Mouse (Mus musculus) layer of hippocampus, postnatal 25 days (tissue): Measurements from ENCODE around the gene Gngt2. TPM values are rescaled to one million over a fixed set of nuclear protein-coding genes. Genes with fewer than 3 reads are reported as not detected.

Experiments
- DNase-seq, 2 experiments: peaks; one replicate each; pipeline ENCODE4 v3.0.0; 2022; ENCODE audit warnings: mixed read lengths in 2 of 2, low spot score in 1 of 2; ENCODE audit errors: extremely low spot score in 1 of 2
- total RNA-seq, 2 experiments: library from RNA; stranded (reverse); gene quantifications; 2 replicates each; pipeline ENCODE4 v1.2.3; 2021

Gene Gngt2
- total RNA-seq, 2 experiments from 2014 or later, result 3.3 to 3.8 TPM

DNA sequence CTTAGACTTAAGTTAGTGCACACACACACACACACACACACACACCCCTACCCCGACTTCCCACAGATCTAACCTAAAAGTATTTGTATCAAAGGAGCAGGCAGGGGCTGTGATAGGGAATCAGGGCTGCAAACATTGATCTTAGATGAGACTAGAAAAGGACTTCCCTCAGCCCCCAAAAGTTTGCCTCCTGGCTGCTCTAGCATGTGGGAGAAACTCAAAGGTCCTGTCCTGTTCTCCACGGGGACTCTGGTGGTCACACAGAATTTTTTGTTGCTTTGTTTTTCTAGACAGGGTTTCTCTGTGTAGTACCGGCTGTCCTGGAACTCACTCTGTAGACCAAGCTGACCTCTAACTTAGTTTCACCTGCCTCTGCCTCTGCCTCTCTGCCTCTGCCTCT is 11.4 kb upstream of the Gngt2 start:
- no peak for DNase-seq

DNA sequence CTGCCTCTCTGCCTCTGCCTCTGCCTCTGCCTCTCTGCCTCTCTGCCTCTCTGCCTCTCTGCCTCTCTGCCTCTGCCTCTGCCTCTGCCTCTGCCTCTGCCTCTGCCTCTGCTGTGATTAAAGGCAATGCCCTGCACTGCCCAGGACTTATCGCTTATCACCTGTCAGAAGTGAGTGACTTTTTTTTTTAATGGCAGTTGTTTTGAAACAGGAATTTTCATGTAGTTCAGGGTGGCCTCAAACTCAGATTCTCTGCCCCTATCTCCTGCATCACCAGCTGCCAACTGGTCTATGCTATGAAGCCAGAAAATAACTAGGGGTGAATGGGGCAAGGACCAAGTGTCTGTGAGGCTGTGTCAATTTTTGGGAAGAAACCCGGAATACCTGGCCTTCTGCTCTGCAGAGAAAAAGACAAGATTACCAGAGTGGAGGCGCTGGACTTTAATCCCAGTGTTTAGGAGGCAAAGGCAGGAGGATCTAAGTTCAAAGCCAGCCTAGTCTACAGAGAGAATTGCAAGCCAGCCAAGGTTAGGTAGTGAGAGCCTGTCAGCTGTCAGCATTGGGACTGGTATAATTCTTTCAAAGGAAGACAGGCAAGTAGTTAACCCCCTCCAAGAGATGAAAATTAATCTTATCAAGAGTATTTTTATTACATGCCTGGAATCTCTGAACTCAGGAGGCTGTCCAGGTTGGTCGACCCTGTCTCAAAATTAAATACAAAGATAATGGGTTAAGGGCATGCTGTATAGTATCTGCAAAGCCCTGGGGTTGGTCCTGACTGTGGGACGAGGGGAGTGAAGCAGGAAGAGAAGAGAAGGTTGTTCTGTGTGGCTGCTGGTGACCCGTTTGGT is 10.5 kb upstream of the Gngt2 start:
- DNase-seq, result no peak

DNA sequence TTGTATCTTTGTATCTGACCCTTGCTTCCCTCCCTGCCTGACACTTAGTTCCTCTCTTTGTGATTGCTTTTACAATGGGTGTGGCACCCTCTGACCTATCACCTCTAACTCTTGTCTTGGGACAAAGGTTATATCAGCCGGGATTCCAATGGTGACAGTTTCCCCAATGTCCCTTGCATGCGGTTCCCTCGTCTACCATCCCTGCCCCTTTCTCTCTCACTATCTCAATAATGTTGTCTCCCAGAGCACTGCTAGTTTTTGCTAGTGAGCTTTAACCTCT is 9.9 kb upstream of the Gngt2 start:
- no peak for DNase-seq

DNA sequence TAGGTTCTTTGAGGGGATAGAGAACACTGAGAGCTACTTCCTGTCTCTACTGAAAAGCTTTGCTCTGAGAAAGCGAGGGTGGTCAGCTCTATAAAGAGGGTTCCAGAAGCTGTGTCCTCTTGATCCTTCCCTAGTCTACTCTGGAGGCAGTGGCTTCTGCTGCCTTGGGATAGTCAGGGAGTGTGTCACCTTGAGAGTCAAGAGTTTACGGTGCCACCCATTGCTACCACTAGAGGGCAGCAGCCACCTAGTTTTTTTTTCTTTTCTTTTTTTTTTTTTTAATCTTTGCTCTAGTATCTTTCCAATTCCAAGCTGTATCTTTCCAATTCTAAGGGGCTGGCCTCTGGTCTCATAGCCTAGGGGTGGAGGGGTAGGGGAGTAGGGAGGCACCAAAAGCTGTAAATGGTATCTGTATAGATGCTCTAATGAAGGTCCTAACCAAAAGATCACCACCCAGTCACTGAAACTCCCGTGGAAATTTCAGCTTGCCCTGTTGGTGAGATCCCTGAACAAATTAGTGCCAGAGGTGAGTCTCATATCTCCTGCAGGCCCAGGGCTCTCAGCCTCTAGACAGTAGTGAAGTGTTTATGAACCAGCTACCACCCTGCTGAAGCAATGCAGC is 9.4 kb upstream of the Gngt2 start:
- DNase-seq, result peak; percentile 43 to 76

DNA sequence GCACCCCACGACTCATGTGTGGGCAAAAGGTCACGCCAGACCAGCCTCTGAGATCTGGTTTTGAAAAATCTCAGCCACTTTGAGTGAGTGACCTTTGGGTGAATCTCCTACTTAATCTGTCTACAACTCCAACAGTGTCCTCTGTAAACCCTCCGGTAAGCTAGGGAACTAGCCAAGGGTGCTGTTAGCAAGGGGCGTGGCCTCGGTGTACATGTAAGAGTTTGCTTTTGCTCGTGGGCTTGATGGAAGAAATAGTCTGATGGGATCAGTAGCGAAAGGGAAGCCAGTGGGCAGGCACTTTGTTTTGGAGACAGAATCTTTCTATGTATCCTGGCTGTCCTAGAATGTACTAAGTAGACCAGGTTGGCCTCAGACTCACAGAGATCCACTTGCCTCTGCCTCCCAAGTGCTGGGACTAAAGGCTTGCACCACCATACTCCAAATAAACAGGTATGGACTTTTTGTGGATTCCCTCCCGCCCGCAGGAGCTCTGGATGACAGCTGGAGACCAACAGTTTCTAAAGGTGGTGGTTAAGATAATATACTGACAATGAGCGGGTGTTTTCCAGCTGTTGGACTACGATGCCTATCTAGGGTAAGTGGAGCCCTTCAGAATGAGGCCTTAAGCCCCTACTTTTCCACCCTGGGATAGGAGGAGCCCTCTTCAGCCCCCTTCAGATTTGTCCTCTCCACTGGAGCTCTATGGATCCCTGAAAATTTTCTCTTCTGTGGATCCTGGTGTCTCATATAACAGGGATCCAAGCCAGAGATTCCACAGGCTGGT is 8.6 kb upstream of the Gngt2 start:
- DNase-seq, result no peak

DNA sequence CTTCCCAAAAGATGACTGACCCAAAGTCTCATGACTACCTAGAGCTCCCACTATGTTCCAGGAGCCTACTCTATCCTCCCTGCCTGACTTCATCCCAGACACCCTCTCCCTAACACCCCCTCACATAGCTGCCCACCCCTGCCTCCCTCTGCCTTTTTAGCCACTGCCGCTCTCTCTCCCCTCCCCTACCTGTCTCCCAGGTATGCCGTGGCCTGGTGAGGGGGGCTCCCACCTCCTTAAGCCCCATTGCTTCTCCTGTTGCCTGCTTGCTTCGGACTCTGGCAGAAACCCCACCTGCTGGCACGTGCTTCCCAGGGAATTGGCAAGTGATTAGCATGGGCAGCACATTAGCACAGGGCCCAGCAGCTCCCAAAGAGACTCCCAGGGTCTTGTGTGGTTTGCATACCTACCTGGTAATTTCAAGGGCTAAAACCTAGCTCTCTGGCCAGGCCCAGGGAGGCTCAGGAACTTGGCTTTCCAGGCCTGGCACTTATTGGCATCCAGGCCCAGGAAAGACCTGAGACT is 7.4 kb upstream of the Gngt2 start:
- no peak for DNase-seq

DNA sequence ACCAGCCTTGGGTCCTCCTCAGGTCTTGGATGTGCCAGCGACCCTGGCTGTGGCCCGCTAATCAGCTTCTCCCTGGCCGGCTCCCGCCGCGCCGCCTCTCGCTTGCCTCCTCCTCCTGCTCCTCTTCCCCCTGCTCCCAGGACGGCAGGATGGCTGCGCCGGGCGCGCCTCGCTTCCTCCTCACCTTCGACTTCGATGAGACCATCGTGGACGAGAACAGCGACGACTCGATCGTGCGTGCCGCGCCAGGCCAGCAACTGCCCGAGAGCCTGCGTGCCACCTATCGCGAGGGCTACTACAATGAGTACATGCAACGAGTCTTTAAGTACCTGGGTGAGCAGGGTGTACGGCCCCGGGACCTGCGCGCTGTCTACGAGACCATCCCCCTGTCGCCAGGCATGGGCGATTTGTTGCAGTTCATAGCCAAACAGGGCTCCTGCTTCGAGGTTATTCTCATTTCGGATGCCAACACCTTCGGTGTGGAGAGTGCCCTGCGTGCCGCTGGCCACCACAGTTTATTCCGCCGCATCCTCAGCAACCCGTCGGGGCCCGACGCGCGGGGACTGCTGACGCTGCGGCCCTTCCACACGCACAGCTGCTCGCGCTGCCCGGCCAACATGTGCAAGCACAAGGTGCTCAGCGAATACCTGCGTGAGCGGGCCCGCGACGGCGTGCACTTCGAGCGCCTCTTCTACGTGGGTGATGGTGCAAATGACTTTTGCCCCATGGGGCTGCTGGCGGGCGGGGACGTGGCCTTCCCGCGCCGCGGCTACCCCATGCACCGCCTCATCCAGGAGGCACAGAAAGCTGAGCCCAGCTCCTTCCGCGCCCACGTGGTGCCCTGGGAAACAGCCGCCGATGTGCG is 6.4 kb upstream of the Gngt2 start:
- no peak for DNase-seq

DNA sequence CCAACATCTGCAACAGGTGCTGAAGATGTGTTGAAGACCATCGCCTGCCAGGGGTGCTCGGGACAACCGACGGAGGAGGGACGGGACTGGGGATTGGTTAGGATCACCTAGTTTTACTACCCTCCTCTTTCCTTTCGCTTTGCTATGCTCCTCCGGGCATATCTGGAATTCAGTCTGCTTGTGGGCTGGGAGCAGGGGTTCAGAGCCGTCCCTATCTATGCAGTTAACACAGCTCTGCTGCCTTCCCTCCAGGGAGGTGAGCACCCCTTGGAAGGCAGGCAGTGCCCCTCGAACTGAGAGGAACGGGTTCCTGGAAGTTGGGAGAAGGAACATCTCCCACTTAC is 5.8 kb upstream of the Gngt2 start:
- DNase-seq, result no peak

DNA sequence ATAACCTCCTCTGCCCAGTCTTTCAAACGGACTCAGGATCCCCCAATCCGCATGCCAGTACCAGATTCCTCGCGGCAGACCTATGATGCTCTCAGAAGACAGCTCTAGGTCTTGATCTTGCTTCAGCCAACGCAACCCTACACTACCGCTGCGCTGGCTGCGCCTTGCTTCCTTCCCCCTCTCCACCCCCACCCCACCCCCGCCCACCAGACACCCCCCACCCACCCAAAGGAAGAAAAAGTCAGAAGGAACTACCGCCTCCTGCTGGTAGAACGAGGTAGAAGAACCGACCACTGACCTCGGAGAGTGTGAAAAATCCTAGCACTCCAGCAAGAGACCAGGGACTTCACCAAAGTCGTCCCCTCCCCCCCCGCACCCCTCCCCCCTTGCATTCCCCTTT is 5.4 kb upstream of the Gngt2 start:
- DNase-seq, result no peak

DNA sequence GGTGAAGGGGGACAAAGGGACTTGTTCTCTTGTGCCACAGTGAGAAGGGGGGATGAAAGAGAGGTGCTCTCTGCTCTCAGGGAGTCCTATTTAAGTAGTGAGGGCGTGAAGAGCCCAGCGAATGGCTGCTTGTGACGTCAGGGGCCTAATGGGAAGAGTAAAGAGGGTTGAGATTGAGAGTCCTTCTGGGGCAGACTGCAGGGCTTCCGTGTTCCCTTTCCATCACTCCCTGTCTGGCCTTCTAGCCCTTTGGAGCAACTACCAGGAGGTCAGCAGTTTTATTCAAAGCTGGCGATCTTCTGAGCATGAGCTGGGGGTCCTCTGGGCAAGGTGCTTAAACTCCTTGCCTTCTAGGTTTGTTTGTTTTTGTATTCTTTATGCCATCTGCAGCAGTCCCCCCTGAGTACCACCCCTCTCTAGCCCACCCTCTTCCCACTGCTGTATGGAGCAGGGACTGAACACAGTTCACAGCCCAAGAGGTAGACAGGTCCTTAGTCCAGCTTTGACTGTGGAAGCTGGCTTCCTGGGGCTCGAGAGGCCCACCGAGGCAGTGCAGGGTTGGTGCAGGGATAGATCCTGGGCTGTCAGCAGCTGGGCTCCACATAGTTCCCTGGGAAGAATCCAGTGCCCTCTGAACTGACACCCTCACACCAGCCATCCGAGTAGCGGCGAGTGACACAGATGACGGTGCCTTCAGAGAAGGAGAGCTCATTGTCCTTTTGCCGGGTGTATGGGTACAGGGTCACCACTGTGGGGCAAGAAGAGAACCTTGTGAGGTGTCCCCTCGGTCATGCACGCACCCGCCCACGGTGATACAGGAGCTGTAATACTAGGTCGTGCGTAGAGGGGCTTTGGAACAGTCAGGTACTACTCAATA is 4.6 kb upstream of the Gngt2 start:
- no peak for DNase-seq

DNA sequence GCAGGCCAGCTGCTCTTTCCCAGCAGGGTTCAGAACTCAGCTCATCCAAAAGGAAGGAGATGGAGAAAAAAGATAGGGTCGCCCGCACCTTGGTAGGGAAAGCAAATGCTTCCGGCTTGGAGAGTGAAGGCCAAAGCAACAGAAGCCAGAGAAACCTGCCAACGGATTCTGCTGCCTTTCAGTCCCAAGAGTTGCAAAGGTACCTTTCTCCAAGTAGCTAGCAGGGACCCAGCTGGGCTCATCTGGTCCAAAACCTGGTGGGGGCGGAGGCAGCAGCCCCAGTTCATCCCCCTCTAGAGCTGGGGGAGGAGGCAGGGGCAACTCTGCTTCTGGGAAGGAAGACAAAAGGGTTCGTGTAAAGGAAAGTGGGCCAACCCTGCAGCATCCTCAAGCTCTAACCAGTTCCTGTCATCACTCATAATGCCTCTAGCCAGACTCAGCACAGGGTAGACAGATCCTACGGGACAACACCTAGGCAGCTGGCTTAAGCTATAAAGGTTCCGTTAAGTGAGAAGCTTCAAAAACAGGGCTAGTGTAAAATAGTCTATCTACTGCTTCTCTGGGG is 3.9 kb upstream of the Gngt2 start:
- DNase-seq, result no peak

DNA sequence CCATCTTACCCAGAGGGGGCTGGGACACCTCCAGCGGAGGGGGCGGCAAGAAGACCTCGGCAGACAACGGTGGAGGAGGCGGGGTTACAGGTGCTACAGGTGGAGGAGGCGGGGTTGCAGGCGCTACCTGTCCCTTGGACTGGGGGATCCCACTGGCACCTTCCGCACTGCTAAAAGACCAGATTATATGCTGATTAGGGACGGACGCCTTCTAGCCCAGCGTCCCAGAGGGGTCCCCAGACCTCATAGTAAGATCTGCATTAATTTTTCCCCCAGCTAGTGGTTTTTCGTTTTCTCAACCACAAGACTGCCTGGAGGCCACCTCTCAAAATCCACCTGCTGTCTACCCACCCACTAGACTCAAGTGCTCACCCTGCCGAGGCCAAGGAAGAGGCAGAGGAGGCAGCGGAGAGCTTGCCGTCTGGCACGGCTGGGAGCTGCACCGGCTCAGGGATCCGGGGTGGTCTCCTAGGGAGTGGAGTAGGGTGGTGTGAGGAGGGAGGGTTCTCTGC is 3.3 kb upstream of the Gngt2 start:
- no peak for DNase-seq

DNA sequence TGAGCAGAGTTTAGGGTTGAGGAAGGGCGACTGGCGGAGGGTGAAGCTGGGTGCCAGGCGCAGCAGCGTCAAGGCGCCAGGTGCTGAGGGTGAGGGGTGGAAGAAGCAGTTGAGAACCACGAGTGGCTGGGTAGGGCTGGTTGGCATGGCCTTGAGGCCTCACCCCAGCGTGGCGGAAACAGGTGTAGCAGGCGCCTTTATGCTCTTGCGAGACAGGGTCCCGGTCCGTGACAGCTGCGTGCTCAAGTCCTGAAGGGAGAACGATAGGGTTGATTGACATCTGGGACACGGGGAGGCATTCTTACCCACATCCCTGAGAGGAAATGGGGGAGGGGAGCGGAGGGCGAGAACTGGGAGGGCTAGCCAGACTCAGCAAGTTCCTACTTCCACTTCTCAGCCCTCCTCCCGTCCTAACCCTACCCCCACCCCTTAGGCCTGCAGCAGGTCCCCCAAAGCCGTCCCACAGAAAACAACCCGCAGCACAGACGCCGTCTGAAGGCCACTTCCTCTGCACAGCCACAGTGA is 2.8 kb upstream of the Gngt2 start:
- DNase-seq, result no peak

DNA sequence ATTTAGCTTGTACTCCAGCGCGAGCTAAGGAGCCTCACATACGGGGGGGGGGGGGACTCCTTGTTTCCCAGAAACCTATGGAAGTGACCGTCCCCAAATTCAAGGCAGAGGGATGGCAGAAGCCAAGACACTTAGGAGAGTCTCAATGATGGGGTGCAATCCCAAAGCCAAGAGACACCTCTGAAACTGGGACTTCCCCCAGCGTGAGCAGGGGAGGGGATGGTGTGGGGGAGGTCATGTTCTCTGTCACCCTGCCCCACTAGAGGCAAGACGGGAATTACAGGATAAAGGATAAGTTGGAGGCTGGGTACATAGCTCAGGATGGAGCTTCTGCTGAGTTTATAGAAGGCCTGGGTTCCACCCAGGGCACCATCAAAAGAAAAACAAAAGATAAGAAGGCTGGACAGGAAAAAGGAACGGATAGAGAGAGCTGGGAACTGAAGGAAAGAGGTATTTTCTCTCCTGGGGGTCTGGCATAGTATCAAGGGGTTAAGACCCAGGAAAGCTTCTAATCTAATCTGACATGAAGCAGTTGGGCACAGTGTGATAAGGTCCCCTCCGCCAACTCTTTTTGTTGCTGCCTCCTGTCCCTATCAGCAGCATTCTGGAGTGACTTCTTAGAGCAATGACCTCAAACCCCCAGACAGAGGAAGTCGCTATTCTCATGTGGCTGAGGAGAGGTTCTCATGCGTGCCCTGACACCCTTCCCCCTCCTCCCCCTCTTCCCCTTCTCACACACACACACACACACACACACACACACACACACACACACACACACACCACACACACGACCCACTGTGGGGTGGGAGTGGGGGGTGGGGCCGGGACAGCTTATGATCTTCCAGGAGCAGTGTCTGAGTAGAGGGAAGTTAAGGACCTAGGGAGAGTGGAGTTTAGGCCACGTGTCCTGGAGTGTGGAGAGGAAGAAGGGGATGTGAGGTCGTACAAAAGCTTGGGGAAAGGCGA is 2.0 kb upstream of the Gngt2 start:
- DNase-seq, result no peak

DNA sequence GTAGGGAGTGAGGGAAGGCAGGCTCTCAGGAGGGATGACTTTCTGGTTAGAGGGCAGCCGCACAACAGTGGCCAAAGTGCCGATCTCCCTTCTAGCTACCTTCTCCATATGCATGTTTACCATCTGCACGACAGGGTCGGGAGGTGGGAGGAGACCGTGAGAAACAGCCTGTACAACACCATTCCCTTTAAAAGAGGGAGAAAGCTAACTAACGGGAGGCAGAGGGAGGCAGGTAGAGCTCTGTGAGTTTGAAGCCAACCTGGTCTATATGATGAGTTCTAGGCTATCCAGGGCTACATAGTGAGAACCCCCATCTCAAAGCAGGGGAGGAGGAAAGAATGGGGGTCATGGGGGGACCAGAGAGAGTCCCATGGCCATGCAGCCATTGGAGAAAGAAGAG is 1.2 kb upstream of the Gngt2 start:
- no peak for DNase-seq

DNA sequence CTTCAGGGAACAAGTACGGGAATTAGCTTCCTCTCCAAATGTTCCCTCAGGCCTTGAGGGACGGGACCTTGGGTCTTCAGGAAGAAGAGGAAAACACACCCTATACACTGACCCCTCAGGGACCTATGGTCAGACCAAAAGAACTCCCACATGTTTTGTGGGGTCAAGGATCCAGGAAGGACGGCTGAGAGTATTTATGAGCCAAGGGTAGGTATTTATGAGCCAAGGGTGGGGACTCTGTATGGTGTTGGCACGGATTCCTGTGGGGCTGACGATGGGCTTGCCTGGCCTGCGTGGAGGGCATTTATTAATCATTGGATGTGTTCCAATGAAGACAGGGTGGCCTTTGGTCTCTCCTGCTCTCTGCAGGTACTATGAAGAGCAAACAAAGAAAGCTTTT is 583 bp upstream of the Gngt2 start:
- DNase-seq, result no peak

DNA sequence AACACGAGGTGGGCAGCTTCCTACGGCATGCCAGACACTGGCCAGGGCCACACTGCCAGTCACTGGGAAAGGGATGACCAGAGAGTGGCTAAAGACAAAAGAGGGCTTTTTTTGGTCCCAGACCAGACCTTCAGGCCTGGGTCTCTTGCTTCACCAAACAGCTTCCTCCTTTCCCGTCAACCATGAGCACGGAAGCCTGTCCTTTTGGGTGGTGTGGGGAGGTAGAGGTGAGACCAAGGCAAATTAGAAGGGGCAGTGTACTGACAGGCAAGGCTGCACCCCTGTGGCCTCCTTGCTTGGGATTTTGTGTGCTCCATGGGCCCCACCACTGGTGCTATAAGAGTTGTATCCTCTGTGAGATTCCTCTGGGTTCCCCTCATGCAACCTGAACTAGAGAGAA is 1.6 kb downstream of the Gngt2 start:
- no peak for DNase-seq
